ENCODE assay signal across 8 mouse cellular contexts in the genomic region with DNA sequence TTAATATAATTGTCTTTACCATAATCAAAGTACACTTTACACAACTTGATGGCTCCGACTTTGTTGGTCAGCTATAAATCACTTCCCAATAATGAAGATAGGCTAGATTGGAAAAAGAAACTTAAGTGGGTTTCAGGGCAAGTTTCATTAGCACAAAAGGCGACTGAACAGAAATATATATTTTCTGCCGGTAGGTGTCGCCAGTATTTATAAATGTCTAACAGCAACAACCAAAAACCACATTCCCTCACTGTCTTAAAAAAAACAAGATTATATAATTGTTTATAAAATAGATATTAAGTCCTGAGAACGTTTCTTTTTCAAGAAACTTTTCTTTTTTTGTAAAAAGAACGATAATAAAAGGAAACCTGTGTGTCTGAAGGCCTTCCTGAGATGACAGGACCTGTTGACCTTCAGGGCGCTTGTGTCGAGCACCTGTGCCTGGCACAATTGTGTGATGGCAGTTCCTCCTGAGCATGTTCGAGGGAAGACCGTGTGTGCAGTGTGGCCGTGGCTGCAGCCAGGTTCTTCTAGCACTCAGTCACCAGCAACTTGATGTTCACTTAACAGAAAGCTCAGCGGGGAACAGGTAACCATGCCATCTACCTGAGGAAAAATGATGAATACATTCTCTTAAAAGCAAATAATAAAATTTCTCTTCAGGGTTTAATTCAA.
A peak's percentile ranks its signal among the peaks of the same experiment; 100 is the strongest.
DNase-seq lines count a peak whose midpoint lies in the region; ATAC-seq lines count a peak whose summit lies in the region.

No protein-coding gene starts in this region.

- H3K4me1 ChIP-seq in midbrain, embryonic 14.5 days (ENCODE audit: control insufficient read depth, insufficient read depth, low read length), result peaks cover 14% of the 10 kb centered on the region; the same call in 1 of the 2 replicates
- H3K4me1 ChIP-seq in midbrain, embryonic 13.5 days (replicated peaks), result peaks cover 16% of the 10 kb centered on the region

- peaks cover 16% of the 10 kb centered on the region for H3K27me3 ChIP-seq in midbrain, embryonic 14.5 days (ENCODE audit: control insufficient read depth, insufficient read depth, low read length)
- peaks cover 38% of the 10 kb centered on the region for H3K27me3 ChIP-seq in midbrain, embryonic 13.5 days

- no peak overlapping the region for H3K4me3 ChIP-seq in midbrain, embryonic 14.5 days (replicated peaks; ENCODE audit: low read depth, low read length)
- H3K4me3 ChIP-seq in midbrain, embryonic 13.5 days (replicated peaks), result no peak overlapping the region

- H3K4me2 ChIP-seq in midbrain, embryonic 14.5 days (ENCODE audit: low read length), result no peak overlapping the region
- no peak overlapping the region for H3K4me2 ChIP-seq in midbrain, embryonic 13.5 days (replicated peaks)

- 36% methylated on average over 12 of the region's 12 CpGs for WGBS in midbrain, embryonic 14.5 days
- 36% methylated on average over 12 of the region's 12 CpGs for WGBS in midbrain, embryonic 13.5 days

- DNase-seq in gastrocnemius, adult 18-20 months (ENCODE audit: low spot score), result peak; percentile 72
- no peak for DNase-seq in gastrocnemius, postnatal 14 days
- peak; percentile 86 for DNase-seq in midbrain, embryonic 14.5 days
- peak; percentile 55 for DNase-seq in c-Kit-positive CD71-positive TER-119-positive erythroid progenitor cells, embryonic 14.5 days (ENCODE audit: low spot score)
- DNase-seq in kidney, postnatal 14 days, result peak; percentile 70
- peak; percentile 40 for DNase-seq in right cerebral cortex, postnatal 4 days
- DNase-seq in gastrocnemius, postnatal 36 days, result no peak

- H3K9me3 ChIP-seq in midbrain, embryonic 14.5 days (ENCODE audit: control insufficient read depth, low read length), result no peaks in the 10 kb centered on the region
- no peaks in the 10 kb centered on the region for H3K9me3 ChIP-seq in midbrain, embryonic 13.5 days

- intact Hi-C loops in gastrocnemius, postnatal 14 days (cut with DNase I; ENCODE audit: low total_unique reads), result loop anchor here (10.0 kb wide), 2 partner anchors 87 to 143 kb away; a partner anchor contains a TSS
- intact Hi-C loops in gastrocnemius, postnatal 36 days (cut with DNase I), result loop anchor here (1.0 to 5.0 kb wide), 2 partner anchors 75 to 151 kb away; no protein-coding TSS in a partner anchor

- ATAC-seq in midbrain, embryonic 14.5 days (ENCODE audit: low FRiP score, low TSS enrichment), result no peak
- ATAC-seq in midbrain, embryonic 13.5 days, result no peak

- no peaks in the 10 kb centered on the region for H3K36me3 ChIP-seq in midbrain, embryonic 14.5 days (ENCODE audit: control insufficient read depth, insufficient read depth, low read length)
- no peaks in the 10 kb centered on the region for H3K36me3 ChIP-seq in midbrain, embryonic 13.5 days

- H3K9ac ChIP-seq in midbrain, embryonic 14.5 days (replicated peaks; ENCODE audit: low read length), result no peak overlapping the region
- H3K9ac ChIP-seq in midbrain, embryonic 13.5 days (replicated peaks), result no peak overlapping the region

- H3K27ac ChIP-seq in midbrain, embryonic 14.5 days (replicated peaks; ENCODE audit: low read depth, low read length), result no peak overlapping the region
- H3K27ac ChIP-seq in midbrain, embryonic 13.5 days, result no peak overlapping the region

Comparison
In these comparisons a context has a peak if more than half of its experiments do, and no peak if none do; other contexts are left out.
1. DNase-seq: peak in gastrocnemius, adult 18-20 months (single experiment), midbrain, embryonic 14.5 days (single experiment), c-Kit-positive CD71-positive TER-119-positive erythroid progenitor cells, embryonic 14.5 days (single experiment), kidney, postnatal 14 days (single experiment) and right cerebral cortex, postnatal 4 days (single experiment); none in gastrocnemius, postnatal 14 days (single experiment) and gastrocnemius, postnatal 36 days (0 of 2).